Mouse (Mus musculus): ENCODE measurements around the gene Fgd6. TPM values are rescaled to one million over a fixed set of nuclear protein-coding genes. Genes with fewer than 3 reads are reported as not detected.

Fgd6 gene
- total and polyA plus RNA-seq, 3 experiments: 1.2 to 2.8 TPM; not detected in 1

DNA sequence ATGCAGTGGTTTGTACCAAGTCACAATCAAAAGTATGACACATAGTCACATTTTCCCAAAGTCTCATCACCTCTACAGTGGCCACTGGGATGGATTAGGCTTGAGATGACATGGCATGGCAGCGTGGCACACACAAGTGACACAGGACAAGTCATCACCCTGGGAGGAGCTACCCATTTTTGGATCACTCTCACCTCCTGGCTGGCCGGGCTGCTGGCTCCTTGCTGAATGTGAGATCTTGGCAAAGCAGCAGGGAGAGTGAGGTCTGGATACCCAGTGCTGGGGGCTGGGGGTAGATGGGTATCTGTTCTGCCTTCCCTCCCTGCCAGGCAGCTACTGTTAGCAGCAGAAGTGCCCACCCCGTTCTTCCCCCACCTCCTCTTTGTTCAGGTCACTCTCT is 31.1 kb downstream of the Fgd6 start:
- no peak overlapping the region for H3K4me3 ChIP-seq (ENCODE audit: control insufficient read depth in 1 of 2, insufficient read depth in 1 of 2, low read depth in 2 of 2, low read length in 2 of 2)
- TF ChIP-seq MEF2A (IDR thresholded peaks at IDR 0.05; ENCODE audit: extremely low read depth, insufficient replicate concordance, low read depth, low read length, poor library complexity, severe bottlenecking) (no peak), ZMIZ1 (IDR thresholded peaks at IDR 0.05; ENCODE audit: low read depth, low read length) (no peak)
- peaks cover 0 to 4% of the 10 kb centered on the region in 2 experiments; a peak in 2 of 4 replicates for H3K36me3 ChIP-seq (ENCODE audit: control insufficient read depth in 1 of 2, insufficient read depth in 2 of 2, low read length in 2 of 2)

DNA sequence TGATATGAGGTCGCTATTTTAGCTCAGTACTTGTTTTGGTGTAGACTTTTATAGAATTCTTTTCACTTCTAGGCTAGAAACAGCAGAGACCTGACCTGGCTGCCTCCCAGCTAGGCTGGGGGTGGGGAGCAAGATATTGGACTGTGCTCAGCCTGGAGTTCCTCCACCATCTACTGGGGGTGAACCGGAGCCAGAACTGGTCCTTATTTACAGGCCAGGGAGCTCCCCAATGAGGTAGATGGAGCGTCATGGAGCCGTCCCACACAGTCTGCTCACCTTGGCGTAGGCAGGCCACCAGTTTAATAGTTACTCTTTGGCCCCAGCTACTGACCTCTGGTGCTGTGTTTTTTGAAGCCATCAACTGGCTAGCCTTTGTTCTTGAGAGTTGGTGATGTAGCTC is 32.9 kb downstream of the Fgd6 start:
- H3K27me3 ChIP-seq (ENCODE audit: control insufficient read depth in 1 of 2, insufficient read depth in 2 of 2, low read length in 2 of 2): no peaks in the 10 kb centered on the region
- no peak overlapping the region for H3K27ac ChIP-seq (ENCODE audit: control insufficient read depth, low read depth, low read length)
- TF ChIP-seq USF1 (IDR thresholded peaks at IDR 0.05; ENCODE audit: low read depth, low read length): no peak
- TF ChIP-seq RAD21 (IDR thresholded peaks at IDR 0.05; ENCODE audit: low read depth, low read length): no peak
- no peak for TF ChIP-seq GABPA (IDR thresholded peaks at IDR 0.05; ENCODE audit: low read depth, low read length)
- TF ChIP-seq TBP (IDR thresholded peaks at IDR 0.05; ENCODE audit: low read depth, low read length): no peak
- no peak for TF ChIP-seq USF2 (IDR thresholded peaks at IDR 0.05; ENCODE audit: borderline replicate concordance in 1 of 2, insufficient read depth in 1 of 2, low read depth in 1 of 2, low read length in 2 of 2)
- no peak for TF ChIP-seq ETS1 (IDR thresholded peaks at IDR 0.05; ENCODE audit: low read depth, low read length)
- no peak for TF ChIP-seq KAT2A (conservative IDR thresholded peaks at IDR 0.05; ENCODE audit: low read depth, low read length)
- TF ChIP-seq POLR2A (IDR thresholded peaks at IDR 0.05; ENCODE audit: control insufficient read depth in 1 of 2, insufficient read depth in 1 of 2, low read depth in 1 of 2, low read length in 2 of 2, poor library complexity in 1 of 2): no peak
- TF ChIP-seq POLR2AphosphoS2 (IDR thresholded peaks at IDR 0.05; ENCODE audit: low read length): no peak
- no peak for TF ChIP-seq CHD2 (IDR thresholded peaks at IDR 0.05; ENCODE audit: low read length)
- TF ChIP-seq BHLHE40 (IDR thresholded peaks at IDR 0.05; ENCODE audit: borderline replicate concordance, low read depth, low read length): no peak
- no peak for TF ChIP-seq SMC3 (IDR thresholded peaks at IDR 0.05; ENCODE audit: low read depth, low read length)
- no peak for TF ChIP-seq MEF2A (IDR thresholded peaks at IDR 0.05; ENCODE audit: extremely low read depth, insufficient replicate concordance, low read depth, low read length, poor library complexity, severe bottlenecking)
- no peak for TF ChIP-seq E2F4 (IDR thresholded peaks at IDR 0.05; ENCODE audit: borderline replicate concordance, low read depth, low read length)
- no peak overlapping the region for H3K9ac ChIP-seq (ENCODE audit: control insufficient read depth, low read depth, low read length, poor library complexity, severe bottlenecking)
- H3K79me2 ChIP-seq (ENCODE audit: control insufficient read depth, insufficient read depth, low read length, poor library complexity): no peaks in the 10 kb centered on the region
- no peak for DNase-seq (ENCODE audit: low read depth, low spot score)
- peaks cover 0 to 12% of the 10 kb centered on the region in 2 experiments; a peak in 2 of 4 replicates for H3K36me3 ChIP-seq (ENCODE audit: control insufficient read depth in 1 of 2, insufficient read depth in 2 of 2, low read length in 2 of 2)
- H3K9me3 ChIP-seq (replicated peaks; ENCODE audit: insufficient read depth, low read length): no peaks in the 10 kb centered on the region
- H3K4me3 ChIP-seq (ENCODE audit: control insufficient read depth in 1 of 2, insufficient read depth in 1 of 2, low read depth in 2 of 2, low read length in 2 of 2): no peak overlapping the region
- H3K4me1 ChIP-seq (ENCODE audit: control insufficient read depth in 1 of 2, insufficient read depth in 2 of 2, low read length in 2 of 2): peaks cover 4 to 11% of the 10 kb centered on the region in 2 experiments

More for the DNA sequence above, 31.1 kb downstream of the Fgd6 start:
- DNase-seq (ENCODE audit: low read depth, low spot score): no peak
- Histone ChIP-seq H3K4me1 (ENCODE audit: control insufficient read depth in 1 of 2, insufficient read depth in 2 of 2, low read length in 2 of 2) (peaks cover 0 to 2% of the 10 kb centered on the region in 2 experiments; a peak in 3 of 4 replicates), H3K9ac (ENCODE audit: control insufficient read depth, low read depth, low read length, poor library complexity, severe bottlenecking) (no peak overlapping the region), H3K27me3 (ENCODE audit: control insufficient read depth in 1 of 2, insufficient read depth in 2 of 2, low read length in 2 of 2) (no peaks in the 10 kb centered on the region), H3K9me3 (replicated peaks; ENCODE audit: insufficient read depth, low read length) (no peaks in the 10 kb centered on the region), H3K27ac (ENCODE audit: control insufficient read depth, low read depth, low read length) (no peak overlapping the region), H3K79me2 (ENCODE audit: control insufficient read depth, insufficient read depth, low read length, poor library complexity) (no peaks in the 10 kb centered on the region)

Measured in MEL (cell line).